Mouse (Mus musculus) cerebellum, adult 9-11 months (tissue): ENCODE results near the gene Suclg2.

Experiments
- DNase-seq: peaks from one replicate; pipeline ENCODE4 v3.0.0; 2022

The Suclg2 gene

GRCm38 (mm10) chr6:95552339-95552950 is 166.2 kb downstream of the Suclg2 start:
- no peak for DNase-seq

- no peak for DNase-seq
These were observed 167.6 kb downstream of the Suclg2 start for GRCm38 (mm10) chr6:95551000-95551399.

GRCm38 (mm10) chr6:95546189-95546832 is 172.3 kb downstream of the Suclg2 start:
- DNase-seq = no peak

- DNase-seq = no peak
These were observed 172.9 kb downstream of the Suclg2 start for GRCm38 (mm10) chr6:95545714-95546113.

- no peak for DNase-seq
These were observed 173.3 kb downstream of the Suclg2 start for GRCm38 (mm10) chr6:95545296-95545695.

GRCm38 (mm10) chr6:95535191-95535590 is 183.4 kb downstream of the Suclg2 start:
- no peak for DNase-seq

- DNase-seq = no peak
These were observed 198.8 kb downstream of the Suclg2 start for GRCm38 (mm10) chr6:95519846-95520245.

- DNase-seq = no peak
These were observed 200.2 kb downstream of the Suclg2 start for GRCm38 (mm10) chr6:95518406-95518805.

- no peak for DNase-seq
These were observed 202.9 kb downstream of the Suclg2 start for GRCm38 (mm10) chr6:95515721-95516120.

GRCm38 (mm10) chr6:95514726-95515125 is 203.9 kb downstream of the Suclg2 start:
- no peak for DNase-seq

GRCm38 (mm10) chr6:95511689-95512088 is 206.9 kb downstream of the Suclg2 start:
- DNase-seq = no peak

GRCm38 (mm10) chr6:95500771-95501170 is 217.8 kb downstream of the Suclg2 start:
- DNase-seq = no peak

- no peak for DNase-seq
These were observed 219.0 kb downstream of the Suclg2 start for GRCm38 (mm10) chr6:95499639-95500038.

GRCm38 (mm10) chr6:95492216-95492956 is 226.2 kb downstream of the Suclg2 start:
- DNase-seq = no peak

GRCm38 (mm10) chr6:95491043-95491442 is 227.6 kb downstream of the Suclg2 start:
- DNase-seq = no peak

- no peak for DNase-seq
These were observed 232.8 kb downstream of the Suclg2 start for GRCm38 (mm10) chr6:95485791-95486190.

- DNase-seq = no peak
These were observed 234.3 kb downstream of the Suclg2 start for GRCm38 (mm10) chr6:95484183-95484818.

GRCm38 (mm10) chr6:95483686-95484085 is 234.9 kb downstream of the Suclg2 start:
- no peak for DNase-seq

GRCm38 (mm10) chr6:95483127-95483526 is 235.5 kb downstream of the Suclg2 start:
- DNase-seq = no peak

- DNase-seq = no peak
These were observed 238.8 kb downstream of the Suclg2 start for GRCm38 (mm10) chr6:95479801-95480200.

- DNase-seq = no peak
These were observed 249.1 kb downstream of the Suclg2 start for GRCm38 (mm10) chr6:95469521-95469920.

- DNase-seq = no peak
These were observed 253.3 kb downstream of the Suclg2 start for GRCm38 (mm10) chr6:95465322-95465721.

- no peak for DNase-seq
These were observed 259.2 kb downstream of the Suclg2 start for GRCm38 (mm10) chr6:95459372-95459771.

GRCm38 (mm10) chr6:95446151-95446550 is 272.4 kb downstream of the Suclg2 start:
- no peak for DNase-seq
